13 mouse cellular contexts compared by ENCODE assay signal in the genomic region with DNA sequence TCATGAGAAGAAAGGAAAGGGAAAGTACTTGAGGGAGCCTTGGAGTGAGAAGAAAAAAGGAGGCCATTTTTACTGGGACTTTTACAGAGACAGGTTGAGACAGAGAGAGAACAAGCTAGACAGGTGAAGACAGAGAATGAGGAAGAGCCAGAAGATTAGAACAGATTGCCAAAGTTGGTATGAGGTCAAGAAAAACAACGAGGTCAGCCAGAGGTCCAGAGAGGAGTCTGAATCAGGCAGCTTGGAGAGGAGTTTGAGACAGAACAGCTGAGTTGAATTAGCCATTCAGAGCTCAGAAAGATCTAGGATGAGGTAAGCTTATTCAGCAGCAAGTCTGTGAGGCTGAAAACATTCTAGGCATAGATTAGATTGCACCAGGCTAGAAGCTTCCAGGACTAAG.
"Had no signal": no experiment of that assay in that cellular context is flagged by ENCODE, and none has a peak within 500 bp of the region (broad histone marks: within the 10 kb centered on the region; RNA-seq: fewer than 3 reads in every experiment).

No protein-coding gene starts in this region.

- DNase-seq: gastrocnemius, postnatal 14 days; heart, adult 11 months; heart, adult 2 months; heart, postnatal 14 days; heart, postnatal 36 days; kidney, adult 11 months; kidney, adult 2 months; kidney, adult 9 months; kidney, postnatal 14 days; kidney, postnatal 36 days; layer of hippocampus, adult 9-11 months; layer of hippocampus, postnatal 36 days; left cerebral cortex, postnatal 4 days had no signal
